In the genomic region with DNA sequence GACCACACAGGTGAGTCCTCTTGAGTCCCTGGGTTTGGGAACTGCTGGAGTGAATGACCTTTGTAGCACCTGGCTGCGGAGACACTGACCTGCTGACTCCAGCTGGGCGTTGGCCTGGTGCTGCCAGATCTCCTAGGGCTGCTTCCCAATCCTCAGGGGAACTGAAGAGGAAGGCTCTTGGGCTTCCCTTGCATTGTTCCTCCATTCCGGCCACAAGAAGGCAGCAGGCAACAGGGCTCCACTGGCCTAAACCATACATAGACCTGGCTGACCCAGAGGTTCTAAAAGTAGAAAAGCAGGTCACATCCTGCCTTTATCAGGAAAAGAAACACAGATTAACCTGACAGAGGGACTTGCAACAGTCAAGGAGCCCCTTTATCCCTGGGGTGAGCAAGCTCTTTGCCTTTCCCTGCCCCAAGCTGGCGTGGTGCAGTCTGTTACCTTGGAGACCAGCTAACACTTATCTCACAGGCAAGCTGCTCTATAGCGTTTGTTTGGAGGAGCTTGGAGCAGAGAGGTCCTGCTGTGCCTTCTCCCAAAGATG, we compare ENCODE assay signal across 10 mouse cellular contexts. TPM values are rescaled to one million over a fixed set of nuclear protein-coding genes. Genes with fewer than 3 reads are reported as not detected.
DNase-seq lines count a peak whose midpoint lies in the region; TF ChIP-seq lines count a peak whose summit lies in the region.
"Had no signal": no experiment of that assay in that cellular context is flagged by ENCODE, and none has a peak within 500 bp of the region (broad histone marks: within the 10 kb centered on the region; RNA-seq: fewer than 3 reads in every experiment).

No protein-coding gene starts in this region.

- H3K36me3 ChIP-seq in ES-E14 (ENCODE audit: control insufficient read depth, insufficient read depth, low read length, poor library complexity, severe bottlenecking) = no peaks in the 10 kb centered on the region; the same call in 1 of the 2 replicates
- H3K36me3 ChIP-seq: embryonic facial prominence, embryonic 12.5 days had no signal

- WGBS in cerebellum, adult 2 months = 6% methylated on average over 5 of the region's 5 CpGs

- TF ChIP-seq POLR2A in cerebellum, adult 2 months (IDR thresholded peaks at IDR 0.05; ENCODE audit: borderline replicate concordance, insufficient read depth, low read length) = no peak

- H3K9me3 ChIP-seq in ES-E14 (ENCODE audit: control insufficient read depth, insufficient read depth, low read depth, low read length) = no peaks in the 10 kb centered on the region
- H3K9me3 ChIP-seq: embryonic facial prominence, embryonic 12.5 days had no signal

- no peak for TF ChIP-seq CTCF in cerebellum, adult 2 months (IDR thresholded peaks at IDR 0.05; ENCODE audit: borderline replicate concordance, insufficient read depth, low read depth, low read length)

- no peak overlapping the region for H3K9ac ChIP-seq in ES-E14 (ENCODE audit: insufficient read depth, low read depth, low read length, poor library complexity, severe bottlenecking)
- H3K9ac ChIP-seq: embryonic facial prominence, embryonic 12.5 days; liver, embryonic 14.5 days had no signal

- peak; percentile 39 for DNase-seq in adrenal gland, adult 2 months
- no peak for DNase-seq in adrenal gland, postnatal 10 days
- peak; percentile 31 for DNase-seq in ES-E14 (ENCODE audit: low read depth, low spot score)
- DNase-seq in heart, adult 8-10 months (ENCODE audit: low spot score) = peak; percentile 74
- DNase-seq in kidney, postnatal 36 days = peak; percentile 50 to 65
- peak; percentile 58 for DNase-seq in right cerebral cortex, adult 18-20 months
- DNase-seq in ovary, postnatal 10 days (ENCODE audit: low spot score) = no peak
- DNase-seq in cerebellum, adult 2 months = no peak

- in situ Hi-C loops in ES-E14 (cut with MboI; ENCODE audit: low sequenced_read_pairs in 2 of 2, unreplicated experiment in 2 of 2) = no loop called here

- no peaks in the 10 kb centered on the region for H3K27me3 ChIP-seq in cerebellum, adult 2 months (ENCODE audit: control insufficient read depth, insufficient read depth, low read length)
- H3K27me3 ChIP-seq: embryonic facial prominence, embryonic 12.5 days had no signal

- peak overlapping the region in 1 of 2 experiments; percentile 7; a peak in 1 of 4 replicates for H3K4me3 ChIP-seq in ES-E14 (ENCODE audit: insufficient read depth in 1 of 2, low read depth in 1 of 2, low read length in 2 of 2, poor library complexity in 1 of 2, severe bottlenecking in 1 of 2)
- H3K4me3 ChIP-seq in cerebellum, adult 2 months (replicated peaks; ENCODE audit: insufficient read depth, low read depth, low read length) = no peak overlapping the region
- H3K4me3 ChIP-seq: embryonic facial prominence, embryonic 12.5 days had no signal

- H3K4me1 ChIP-seq in ES-E14 (ENCODE audit: control insufficient read depth in 2 of 2, insufficient read depth in 2 of 2, low read length in 2 of 2, poor library complexity in 1 of 2) = peaks cover 5 to 18% of the 10 kb centered on the region in 2 experiments; a peak in 3 of 4 replicates
- no peaks in the 10 kb centered on the region for H3K4me1 ChIP-seq in cerebellum, adult 2 months (ENCODE audit: control insufficient read depth, insufficient read depth, low read length)
- H3K4me1 ChIP-seq: embryonic facial prominence, embryonic 12.5 days had no signal

- H3K27ac ChIP-seq in ES-E14 (ENCODE audit: insufficient read depth, low read depth, low read length, poor library complexity, severe bottlenecking) = peak overlapping the region; percentile 50; the same call in 1 of the 2 replicates
- no peak overlapping the region for H3K27ac ChIP-seq in cerebellum, adult 2 months (ENCODE audit: insufficient read depth, low read length)
- H3K27ac ChIP-seq: embryonic facial prominence, embryonic 12.5 days; liver, embryonic 14.5 days had no signal

TF ChIP-seq in ES-E14, 5 proteins besides CTCF, POLR2A, EP300 and RAD21:
- TF ChIP-seq ZC3H11A (IDR thresholded peaks at IDR 0.05; ENCODE audit: borderline replicate concordance, low read depth, low read length) (no peak), CHD2 (IDR thresholded peaks at IDR 0.05; ENCODE audit: low read depth, low read length) (no peak), MAFK (IDR thresholded peaks at IDR 0.05; ENCODE audit: insufficient read depth, low read depth, low read length) (no peak), HCFC1 (IDR thresholded peaks at IDR 0.05; ENCODE audit: borderline replicate concordance, insufficient read depth, low read length) (no peak), ZNF384 (IDR thresholded peaks at IDR 0.05; ENCODE audit: low read depth, low read length) (no peak)
TF ChIP-seq in ES-E14: peak in this region for 0.

RNA-seq across cellular contexts. Expression of a gene that starts 0.5 kb away (rescaled TPM):
- 1 to 10 TPM; 1.8 to 3.9 TPM for total RNA-seq in adrenal gland, adult 2 months (2021)
- 0.71 and 1.2 TPM in 2 replicates for polyA plus RNA-seq in adrenal gland, adult 2 months (2012; rRNA removed)
- 1 to 10 TPM; 2.2 to 3.1 TPM for total RNA-seq in adrenal gland, postnatal 10 days (2021)
- 0.16 and 0.18 TPM in 2 replicates for total RNA-seq in ES-E14 (2012; rRNA removed)
- 1 to 10 TPM; 1.7 to 4.6 (median 3.9) TPM for total RNA-seq in heart, adult 8-10 months (2022)
- polyA plus RNA-seq in cerebellum, adult 2 months (2012; rRNA removed) = 1.4 and 2.1 TPM in 2 replicates

Comparison
In these comparisons a context has a peak if more than half of its experiments do, and no peak if none do; other contexts are left out.
1. DNase-seq: peak in adrenal gland, adult 2 months (single experiment), ES-E14 (single experiment), heart, adult 8-10 months (single experiment), kidney, postnatal 36 days (2 of 2) and right cerebral cortex, adult 18-20 months (single experiment); none in adrenal gland, postnatal 10 days (single experiment), ovary, postnatal 10 days (single experiment) and cerebellum, adult 2 months (0 of 2).